Mouse (Mus musculus) mouse trophoblast stem cell (cell line): ENCODE results near the gene Kif18a.

Experiments used
- in situ Hi-C, 2 experiments: fragments of 300-500 bp; cut with MseI, MboI; formaldehyde crosslinking; loops; 2 replicates in 1 of 2; 3 replicates in 1 of 2; pipeline ENCODE4 v1.15.1; 2025

Gene Kif18a

GRCm38 (mm10) chr2:109365962-109366361, 85.4 kb downstream of the Kif18a start:
- in situ Hi-C loops, result no loop called here

GRCm38 (mm10) chr2:109374881-109375280, 94.3 kb downstream of the Kif18a start:
- in situ Hi-C loops, result no loop called here

- in situ Hi-C loops, result no loop called here
These were observed 103.5 kb downstream of the Kif18a start for GRCm38 (mm10) chr2:109384019-109384418.

GRCm38 (mm10) chr2:109386211-109386610, 105.7 kb downstream of the Kif18a start:
- in situ Hi-C loops, result no loop called here

DNA sequence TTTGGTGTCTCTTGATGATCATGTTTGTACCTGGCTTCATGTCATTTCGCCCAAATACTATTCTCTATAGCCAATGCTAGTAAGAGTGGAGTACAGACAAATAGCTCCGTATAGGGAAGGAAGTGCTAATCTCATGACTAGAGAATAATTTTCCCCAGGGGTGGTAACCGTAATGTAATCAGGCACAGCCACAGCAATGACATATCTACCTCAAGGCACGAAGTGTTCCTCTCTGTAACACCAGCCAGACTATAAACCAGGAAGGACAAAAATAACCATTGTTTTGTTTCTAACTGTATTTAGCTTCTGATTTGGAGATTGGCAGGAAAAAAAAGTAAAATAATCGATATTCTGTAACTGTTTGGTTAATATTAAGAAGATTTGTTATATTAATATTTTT, 108.2 kb downstream of the Kif18a start:
- in situ Hi-C loops, result no loop called here

DNA sequence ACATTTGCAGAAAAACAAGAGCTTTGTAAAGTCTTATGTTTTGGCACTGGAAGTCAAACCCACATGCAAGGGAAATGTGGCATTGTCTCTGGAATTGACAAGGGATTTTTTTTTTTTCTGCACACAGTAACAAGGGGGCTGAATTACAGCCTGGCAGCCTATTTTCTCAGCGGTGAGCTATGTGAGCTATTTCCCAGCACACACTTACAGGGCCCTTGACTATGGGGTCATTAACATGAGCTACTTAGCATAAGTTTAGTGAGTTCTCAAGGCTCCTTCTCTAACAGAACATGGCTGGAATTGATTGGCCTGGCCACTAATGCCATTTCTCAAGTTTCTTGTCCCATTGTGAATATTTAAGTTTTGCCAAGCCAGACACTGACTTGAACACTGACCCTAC, 109.4 kb downstream of the Kif18a start:
- in situ Hi-C loops, result no loop called here
